Mouse (Mus musculus) heart, adult 2 months (tissue): ENCODE data around the gene Grik2.

ENCODE experiments used
- CTCF ChIP-seq: fragments of 200-600 bp; IDR thresholded peaks from 2 replicates; pipeline ENCODE4 v1.8.1; 2022; ENCODE audit warnings: antibody characterized with exemption, mild to moderate bottlenecking, moderate library complexity
- EP300 ChIP-seq: fragments of 200-500 bp; IDR thresholded peaks from 2 replicates; pipeline ENCODE4 v1.6.1; 2011; ENCODE audit warnings: low read depth, low read length, control low read depth; ENCODE audit not compliant: insufficient read depth
- POLR2A ChIP-seq: fragments of 200-500 bp; IDR thresholded peaks from 2 replicates; pipeline ENCODE4 v1.6.1; 2011; ENCODE audit warnings: mild to moderate bottlenecking, low read depth, low read length, control low read depth; ENCODE audit not compliant: insufficient read depth

DNA sequence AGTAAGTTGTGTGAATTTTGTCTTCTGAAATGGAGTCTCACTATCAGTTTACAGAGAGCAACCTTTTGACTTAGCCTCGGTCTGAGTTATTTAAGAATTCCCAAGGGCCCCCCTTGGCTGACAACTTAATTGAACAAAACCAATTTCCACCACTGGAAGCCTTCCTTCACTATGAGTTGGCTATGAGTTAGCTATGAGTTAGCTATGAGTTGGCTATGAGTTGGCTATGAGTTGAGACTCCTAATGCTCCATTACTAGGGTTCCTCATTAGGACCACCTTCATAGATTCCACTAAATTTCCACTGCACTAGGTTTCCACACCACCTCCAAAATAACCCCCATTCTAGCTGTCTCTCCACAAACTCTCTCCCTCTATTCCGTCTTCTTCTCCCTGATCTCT is 468.7 kb downstream of the Grik2 start:
- TF ChIP-seq POLR2A (no peak), CTCF (no peak), EP300 (no peak)
